Mouse (Mus musculus) thymus, postnatal 0 days (tissue): ENCODE data around the gene Ikzf4. TPM values are rescaled to one million over a fixed set of nuclear protein-coding genes. Genes with fewer than 3 reads are reported as not detected.

Experiments
- DNase-seq: peaks from one replicate; pipeline ENCODE4 v3.0.0-alpha.2; 2015; ENCODE audit warnings: low spot score
- microRNA-seq: library from miRNA; unstranded; fragments of <30 nt; microRNA quantifications from one replicate; pipeline ENCODE4, GENCODE M21; 2016; ENCODE audit warnings: borderline number of aligned reads
- polyA plus RNA-seq: library from polyadenylated mRNA; unstranded; fragments of >200 nt; fragmentation: Nextera tagmentation; extraction: Ambion mirVana; gene quantifications from 2 replicates; pipeline ENCODE4 v1.2.1, GENCODE M21; 2015

Ikzf4 gene
- polyA plus RNA-seq, 1 experiment from 2014 or later: 1.1 TPM

- peak; percentile 85 for DNase-seq
Measured at GRCm38 (mm10) chr10:128612433-128613153, 33.2 kb downstream of the Ikzf4 start.

- no peak for DNase-seq
Measured at GRCm38 (mm10) chr10:128606483-128606882, 39.3 kb downstream of the Ikzf4 start.

- no peak for DNase-seq
Measured at GRCm38 (mm10) chr10:128602470-128603128, 43.2 kb downstream of the Ikzf4 start.

- DNase-seq: no peak
Measured at GRCm38 (mm10) chr10:128601499-128601898, 44.3 kb downstream of the Ikzf4 start.

GRCm38 (mm10) chr10:128598476-128598875 lies 47.3 kb downstream of the Ikzf4 start:
- DNase-seq: no peak

- DNase-seq: no peak
Measured at GRCm38 (mm10) chr10:128592797-128593196, 53.0 kb downstream of the Ikzf4 start.

GRCm38 (mm10) chr10:128591436-128591835 lies 54.4 kb downstream of the Ikzf4 start:
- DNase-seq: no peak

- DNase-seq: peak; percentile 57
Measured at GRCm38 (mm10) chr10:128590193-128590690, 55.5 kb downstream of the Ikzf4 start.

- peak; percentile 41 for DNase-seq
Measured at GRCm38 (mm10) chr10:128589464-128590192, 56.2 kb downstream of the Ikzf4 start, which contains the start of gene Erbb3. Gene Erbb3 (minus strand): TSS chr10:128589652.

- DNase-seq: peak; percentile 23
Measured at GRCm38 (mm10) chr10:128588775-128589463, 56.9 kb downstream of the Ikzf4 start.

GRCm38 (mm10) chr10:128588136-128588535 lies 57.7 kb downstream of the Ikzf4 start:
- DNase-seq: no peak

- peak; percentile 48 for DNase-seq
Measured at GRCm38 (mm10) chr10:128587697-128588096, 58.1 kb downstream of the Ikzf4 start.

GRCm38 (mm10) chr10:128587120-128587519 lies 58.7 kb downstream of the Ikzf4 start:
- DNase-seq: peak; percentile 77

- no peak for DNase-seq
Measured at GRCm38 (mm10) chr10:128586546-128586945, 59.2 kb downstream of the Ikzf4 start.

GRCm38 (mm10) chr10:128584386-128584785 lies 61.4 kb downstream of the Ikzf4 start:
- DNase-seq: peak; percentile 58

- DNase-seq: no peak
Measured at GRCm38 (mm10) chr10:128583644-128584043, 62.1 kb downstream of the Ikzf4 start.

Small RNA genes within 50 kb of the gene (microRNA-seq; reads per million reads assigned to microRNA genes)
- gene Mir6917: not detected

Other genes starting within 250 kb of the Ikzf4 start
- 0.38 and 0.44 TPM in 2 replicates for gene Slc39a5, start 244.8 kb downstream of the Ikzf4 start, polyA plus RNA-seq
- 59.0 and 68.0 TPM in 2 replicates for gene Nabp2, start 234.5 kb downstream of the Ikzf4 start, polyA plus RNA-seq
- gene Rnf41, start 234.3 kb downstream of the Ikzf4 start, polyA plus RNA-seq: 30.0 and 31.7 TPM in 2 replicates
- gene Smarcc2, start 186.7 kb downstream of the Ikzf4 start, polyA plus RNA-seq: 37.2 and 41.7 TPM in 2 replicates
- gene Myl6, start 151.8 kb downstream of the Ikzf4 start, polyA plus RNA-seq: 963 and 1,020 TPM in 2 replicates
- gene Myl6b, start 147.3 kb downstream of the Ikzf4 start, polyA plus RNA-seq: 3.8 and 5.2 TPM in 2 replicates
- 43.2 and 44.6 TPM in 2 replicates for gene Esyt1, start 120.1 kb downstream of the Ikzf4 start, polyA plus RNA-seq
- gene Zc3h10, start 98.2 kb downstream of the Ikzf4 start, polyA plus RNA-seq: 17.8 and 18.8 TPM in 2 replicates
- gene Rpl41, start 96.7 kb downstream of the Ikzf4 start, polyA plus RNA-seq: 4,302 and 4,551 TPM in 2 replicates
- 238 and 264 TPM in 2 replicates for gene Pa2g4, start 80.0 kb downstream of the Ikzf4 start, polyA plus RNA-seq
- 0.85 and 0.87 TPM in 2 replicates for gene Erbb3, start 56.3 kb downstream of the Ikzf4 start, polyA plus RNA-seq
- 1,143 and 1,215 TPM in 2 replicates for gene Rps26, start 19.2 kb downstream of the Ikzf4 start, polyA plus RNA-seq
- 13.4 and 16.9 TPM in 2 replicates for gene Suox, start 28.1 kb upstream of the Ikzf4 start, polyA plus RNA-seq
- 45.3 and 46.5 TPM in 2 replicates for gene Rab5b, start 50.3 kb upstream of the Ikzf4 start, polyA plus RNA-seq
- gene Pmel, start 58.2 kb upstream of the Ikzf4 start, polyA plus RNA-seq: 1.1 and 1.3 TPM in 2 replicates
- 115 and 117 TPM in 2 replicates for gene Cdk2, start 59.0 kb upstream of the Ikzf4 start, polyA plus RNA-seq
- 135 and 136 TPM in 2 replicates for gene Dgka, start 98.9 kb upstream of the Ikzf4 start, polyA plus RNA-seq
- gene Pym1, start 101.9 kb upstream of the Ikzf4 start, polyA plus RNA-seq: 74.7 and 79.2 TPM in 2 replicates
- 0.48 and 0.67 TPM in 2 replicates for gene Mmp19, start 144.9 kb upstream of the Ikzf4 start, polyA plus RNA-seq
- 32.5 and 32.8 TPM in 2 replicates for gene Dnajc14, start 158.1 kb upstream of the Ikzf4 start, polyA plus RNA-seq
- gene Tmem198b, start 158.4 kb upstream of the Ikzf4 start, polyA plus RNA-seq: 6.0 and 6.6 TPM in 2 replicates
- gene Sarnp, start 171.3 kb upstream of the Ikzf4 start, polyA plus RNA-seq: 186 and 199 TPM in 2 replicates
- 102 and 113 TPM in 2 replicates for gene Ormdl2, start 175.7 kb upstream of the Ikzf4 start, polyA plus RNA-seq
- gene Gdf11, start 245.7 kb upstream of the Ikzf4 start, polyA plus RNA-seq: 2.3 and 3.0 TPM in 2 replicates